Mouse (Mus musculus) kidney, embryonic 15.5 days (tissue): ENCODE results near the gene Acacb. TPM values are rescaled to one million over a fixed set of nuclear protein-coding genes. Genes with fewer than 3 reads are reported as not detected.

Experiments
- ATAC-seq: fragments of 200-750 bp; cut with Nextera tagmentation; replicated peaks from 2 replicates; pipeline ENCODE4 v1.8.0; 2017; ENCODE audit warnings: moderate TSS enrichment; ENCODE audit not compliant: low FRiP score
- H3K27ac ChIP-seq: fragments of 300-500 bp; sonication (generic); 2 replicates; pipeline ENCODE4 v1.5.1; 2015; ENCODE audit warnings: mild to moderate bottlenecking, inconsistent platforms
- H3K27me3 ChIP-seq: fragments of 300-500 bp; sonication (generic); 2 replicates; pipeline ENCODE4 v1.6.1; 2015; ENCODE audit warnings: inconsistent platforms
- H3K36me3 ChIP-seq: fragments of 300-500 bp; sonication (generic); 2 replicates; pipeline ENCODE4 v1.6.1; 2015; ENCODE audit warnings: inconsistent platforms
- H3K4me1 ChIP-seq: fragments of 300-500 bp; sonication (generic); 2 replicates; pipeline ENCODE4 v1.6.1; 2015; ENCODE audit warnings: inconsistent platforms
- H3K4me2 ChIP-seq: fragments of 300-500 bp; sonication (generic); 2 replicates; pipeline ENCODE4 v1.6.1; 2015; ENCODE audit warnings: moderate library complexity, mild to moderate bottlenecking, inconsistent platforms
- H3K4me3 ChIP-seq: fragments of 300-500 bp; sonication (generic); replicated peaks from 2 replicates; pipeline ENCODE4 v1.5.1; 2015; ENCODE audit warnings: mild to moderate bottlenecking, inconsistent platforms
- H3K9ac ChIP-seq: fragments of 300-500 bp; sonication (generic); 2 replicates; pipeline ENCODE4 v1.6.1; 2015; ENCODE audit warnings: mild to moderate bottlenecking, inconsistent platforms
- H3K9me3 ChIP-seq: fragments of 300-500 bp; sonication (generic); replicated peaks from 2 replicates; pipeline ENCODE4 v1.6.1; 2016; ENCODE audit warnings: inconsistent platforms
- WGBS: fragments of 180-500 bp; shearing (Covaris S2); methylation state at CpG from one replicate; pipeline ENCODE4 v1.1.7; 2015; ENCODE audit warnings: mixed read lengths; 5-methylcytosine and 5-hydroxymethylcytosine counted together
- polyA plus RNA-seq: library from polyadenylated mRNA; unstranded; fragments of >200 nt; fragmentation: Nextera tagmentation; extraction: Ambion mirVana; gene quantifications from 2 replicates; pipeline ENCODE4 v1.2.1, GENCODE M21; 2015

Acacb gene
- polyA plus RNA-seq, 1 experiment from 2014 or later = 4.1 TPM

GRCm38 (mm10) chr5:114248174-114248589, 101.8 kb downstream of the Acacb start:
- H3K4me3 ChIP-seq = peak overlapping the region; percentile 18
- WGBS = 9% methylated on average over 14 of the region's 14 CpGs

GRCm38 (mm10) chr5:114259495-114259894, 113.2 kb downstream of the Acacb start:
- ATAC-seq = no peak
- H3K36me3 ChIP-seq = no peaks in the 10 kb centered on the region
- no peaks in the 10 kb centered on the region for H3K27me3 ChIP-seq
- H3K9ac ChIP-seq = no peak overlapping the region
- no peak overlapping the region for H3K4me2 ChIP-seq
- no peak overlapping the region for H3K27ac ChIP-seq
- H3K9me3 ChIP-seq = no peaks in the 10 kb centered on the region
- no peak overlapping the region for H3K4me3 ChIP-seq
- H3K4me1 ChIP-seq = peaks cover 6% of the 10 kb centered on the region; the same call in 1 of the 2 replicates
- WGBS = 64% methylated on average over 10 of the region's 10 CpGs

More at GRCm38 (mm10) chr5:114248174-114248589, 101.8 kb downstream of the Acacb start:
- 0 out of 2 replicates have a peak, but pooled peaks cover 3% of the 10 kb centered on the region for H3K27me3 ChIP-seq
- H3K4me2 ChIP-seq = peak overlapping the region; percentile 54
- no peak overlapping the region for H3K27ac ChIP-seq
- no peaks in the 10 kb centered on the region for H3K36me3 ChIP-seq
- peak overlapping the region; percentile 18; the same call in 1 of the 2 replicates for H3K9ac ChIP-seq
- ATAC-seq = peak; percentile 55
- peaks cover 10% of the 10 kb centered on the region for H3K4me1 ChIP-seq
- H3K9me3 ChIP-seq = no peaks in the 10 kb centered on the region

GRCm38 (mm10) chr5:114261494-114261893, 115.2 kb downstream of the Acacb start:
- Histone ChIP-seq H3K4me2 (no peak overlapping the region), H3K9ac (no peak overlapping the region), H3K27me3 (no peaks in the 10 kb centered on the region), H3K4me1 (peaks cover 6% of the 10 kb centered on the region; the same call in 1 of the 2 replicates), H3K36me3 (no peaks in the 10 kb centered on the region), H3K4me3 (no peak overlapping the region), H3K9me3 (no peaks in the 10 kb centered on the region), H3K27ac (no peak overlapping the region)
- ATAC-seq = no peak

DNA sequence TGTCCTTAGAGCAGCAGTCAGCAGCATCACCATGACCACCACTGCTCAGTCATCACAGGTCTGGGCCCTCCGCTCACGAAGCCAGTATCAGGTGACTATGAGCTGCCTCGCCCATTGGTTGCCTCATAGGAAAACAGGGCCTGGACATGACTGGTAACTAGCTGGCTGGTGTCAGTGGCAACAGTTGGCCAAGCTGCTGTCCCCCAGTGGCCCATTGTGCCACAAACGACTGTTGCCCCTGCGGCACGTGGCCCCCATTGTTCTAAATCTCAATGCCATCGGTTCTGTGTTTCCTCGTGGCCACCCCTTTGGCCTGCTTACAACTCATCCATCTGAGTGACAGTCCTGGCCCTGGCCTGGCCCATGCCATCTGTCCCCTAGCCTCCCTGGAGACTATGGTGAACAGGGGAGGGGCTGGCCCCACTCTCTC, 117.7 kb downstream of the Acacb start:
- Histone ChIP-seq H3K9ac (no peak overlapping the region), H3K36me3 (no peaks in the 10 kb centered on the region), H3K27ac (no peak overlapping the region), H3K4me3 (no peak overlapping the region), H3K4me1 (peaks cover 4% of the 10 kb centered on the region; the same call in 1 of the 2 replicates), H3K4me2 (no peak overlapping the region), H3K27me3 (peaks cover 17% of the 10 kb centered on the region; the same call in 1 of the 2 replicates), H3K9me3 (no peaks in the 10 kb centered on the region)
- WGBS = 69% methylated on average over 8 of the region's 8 CpGs
- ATAC-seq = no peak

DNA sequence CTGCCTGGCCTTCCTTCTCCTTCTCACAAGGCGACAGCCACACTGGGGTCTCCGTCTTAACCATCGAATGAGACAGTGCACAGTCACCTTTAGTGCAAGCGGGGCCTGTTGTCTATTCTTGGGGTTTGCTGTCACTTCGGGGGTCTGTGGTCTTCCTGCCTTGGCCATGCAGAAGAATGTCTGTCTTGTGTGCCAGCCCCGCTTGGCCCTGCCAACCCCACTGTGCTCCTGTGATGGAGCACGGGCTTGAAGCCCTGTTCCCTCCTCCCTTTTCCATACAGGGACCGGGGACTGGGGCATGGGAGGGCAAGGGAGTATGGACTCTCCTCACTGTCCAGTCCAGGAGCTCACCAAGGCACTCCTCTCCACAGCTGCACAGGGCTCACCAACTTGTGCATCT, 118.5 kb downstream of the Acacb start:
- Histone ChIP-seq H3K9ac (no peak overlapping the region), H3K27ac (no peak overlapping the region), H3K4me3 (no peak overlapping the region), H3K36me3 (no peaks in the 10 kb centered on the region), H3K9me3 (no peaks in the 10 kb centered on the region), H3K27me3 (peaks cover 24% of the 10 kb centered on the region; the same call in 1 of the 2 replicates), H3K4me2 (no peak overlapping the region), H3K4me1 (peaks cover 11% of the 10 kb centered on the region)
- 87% methylated on average over 8 of the region's 8 CpGs for WGBS
- no peak for ATAC-seq

- Histone ChIP-seq H3K4me1 (peaks cover 25% of the 10 kb centered on the region), H3K4me3 (no peak overlapping the region), H3K9ac (no peak overlapping the region), H3K27ac (no peak overlapping the region), H3K36me3 (no peaks in the 10 kb centered on the region), H3K9me3 (no peaks in the 10 kb centered on the region), H3K27me3 (peaks cover 60% of the 10 kb centered on the region), H3K4me2 (no peak overlapping the region)
- ATAC-seq = no peak
- 32% methylated on average over 7 of the region's 7 CpGs for WGBS
These were observed 122.3 kb downstream of the Acacb start for GRCm38 (mm10) chr5:114268646-114269045.

DNA sequence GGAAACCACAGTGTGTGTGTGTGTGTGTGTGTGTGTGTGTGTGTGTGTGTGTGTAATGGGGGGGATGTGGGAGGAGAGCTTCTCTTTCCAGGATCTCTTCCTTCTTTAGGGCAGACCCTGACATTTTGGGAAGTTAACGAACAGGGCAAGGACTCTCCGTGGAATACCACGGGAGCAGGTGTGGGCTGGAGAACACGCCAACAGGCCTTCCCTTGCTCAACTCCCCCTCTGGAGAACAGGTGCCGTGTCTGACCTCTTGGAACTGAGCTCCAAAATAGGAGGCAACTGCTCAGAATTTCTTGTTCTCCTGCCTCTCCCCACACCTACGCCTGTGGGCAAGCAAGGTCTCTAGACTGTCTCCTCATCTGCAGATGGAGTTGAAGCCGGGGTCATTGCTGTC, 123.2 kb downstream of the Acacb start:
- H3K9ac ChIP-seq = no peak overlapping the region
- no peak overlapping the region for H3K4me2 ChIP-seq
- no peaks in the 10 kb centered on the region for H3K9me3 ChIP-seq
- H3K27me3 ChIP-seq = peaks cover 69% of the 10 kb centered on the region
- H3K27ac ChIP-seq = no peak overlapping the region
- no peak for ATAC-seq
- H3K4me3 ChIP-seq = no peak overlapping the region
- peaks cover 34% of the 10 kb centered on the region for H3K4me1 ChIP-seq
- H3K36me3 ChIP-seq = no peaks in the 10 kb centered on the region
- WGBS = 43% methylated on average over 7 of the region's 7 CpGs

GRCm38 (mm10) chr5:114269984-114270383, 123.6 kb downstream of the Acacb start:
- Histone ChIP-seq H3K9ac (no peak overlapping the region), H3K9me3 (no peaks in the 10 kb centered on the region), H3K36me3 (no peaks in the 10 kb centered on the region), H3K27me3 (peaks cover 74% of the 10 kb centered on the region), H3K4me1 (peaks cover 35% of the 10 kb centered on the region), H3K27ac (no peak overlapping the region), H3K4me2 (no peak overlapping the region), H3K4me3 (no peak overlapping the region)
- 12% methylated on average over 12 of the region's 12 CpGs for WGBS
- ATAC-seq = no peak

- Histone ChIP-seq H3K36me3 (no peaks in the 10 kb centered on the region), H3K9me3 (no peaks in the 10 kb centered on the region), H3K27ac (no peak within 1 kb of the TSS), H3K9ac (no peak within 1 kb of the TSS), H3K4me1 (peaks cover 30% of the 10 kb centered on the region), H3K4me3 (peak within 1 kb of the TSS; percentile 41), H3K4me2 (peak within 1 kb of the TSS; percentile 67), H3K27me3 (peaks cover 95% of the 10 kb centered on the region)
- under 1% methylated on average over 52 of the region's 56 CpGs for WGBS
- 0 out of 2 replicates have a peak, but pooled peaks have one; percentile 22 for ATAC-seq
These were observed 127.5 kb downstream of the Acacb start, which contains the start of gene Foxn4 for GRCm38 (mm10) chr5:114273693-114274402. Gene Foxn4 (minus strand): TSS chr5:114273807.

- no peak for ATAC-seq
- Histone ChIP-seq H3K9me3 (no peaks in the 10 kb centered on the region), H3K36me3 (no peaks in the 10 kb centered on the region), H3K4me2 (no peak overlapping the region), H3K4me1 (peaks cover 18% of the 10 kb centered on the region), H3K9ac (no peak overlapping the region), H3K27me3 (peaks cover 93% of the 10 kb centered on the region), H3K4me3 (no peak overlapping the region), H3K27ac (no peak overlapping the region)
- 17% methylated on average over 8 of the region's 8 CpGs for WGBS
These were observed 129.0 kb downstream of the Acacb start for GRCm38 (mm10) chr5:114275339-114275738.

- no peaks in the 10 kb centered on the region for H3K36me3 ChIP-seq
- 25% methylated on average over 16 of the region's 16 CpGs for WGBS
- H3K4me3 ChIP-seq = no peak overlapping the region
- H3K27ac ChIP-seq = no peak overlapping the region
- H3K4me2 ChIP-seq = no peak overlapping the region
- H3K9me3 ChIP-seq = no peaks in the 10 kb centered on the region
- H3K9ac ChIP-seq = no peak overlapping the region
- no peak for ATAC-seq
- peaks cover 89% of the 10 kb centered on the region for H3K27me3 ChIP-seq
- peaks cover 16% of the 10 kb centered on the region for H3K4me1 ChIP-seq
These were observed 129.7 kb downstream of the Acacb start for GRCm38 (mm10) chr5:114275991-114276390.

DNA sequence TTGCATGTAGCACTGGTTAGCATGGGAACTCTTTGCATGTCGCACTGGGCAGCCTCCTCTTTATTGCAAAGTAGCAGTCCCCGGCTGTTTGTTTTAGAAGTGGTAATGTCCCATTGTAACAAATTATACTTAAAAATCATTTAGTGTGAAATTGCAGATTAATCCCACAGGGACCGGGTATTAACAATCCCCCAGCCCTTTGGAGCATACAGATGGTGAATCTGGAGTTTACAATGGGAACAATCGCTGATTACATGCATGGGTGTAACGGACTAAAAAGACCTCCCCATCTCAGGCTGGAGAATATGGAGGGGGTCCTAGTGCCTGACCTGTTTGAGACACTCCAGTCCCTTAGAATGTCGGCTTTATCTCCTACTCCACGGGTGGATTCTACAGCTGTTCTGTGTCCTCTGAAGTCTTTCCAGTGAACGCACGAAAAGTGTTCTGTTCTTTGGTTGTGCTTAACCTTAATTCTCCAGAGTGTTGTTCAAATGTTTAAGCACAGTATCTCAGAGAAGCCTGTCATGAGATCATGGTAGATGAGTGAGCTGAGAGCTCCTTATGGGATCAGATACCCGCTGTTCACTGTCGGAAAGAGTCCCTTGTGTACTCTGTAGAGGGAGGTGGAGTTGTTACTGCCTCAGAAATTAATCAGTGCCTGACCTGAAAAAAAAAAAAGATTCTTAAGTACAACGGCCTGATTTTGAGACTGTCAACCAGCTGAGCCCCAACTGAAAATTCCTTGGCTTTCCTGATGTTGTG, 133.2 kb downstream of the Acacb start:
- Histone ChIP-seq H3K27ac (no peak overlapping the region), H3K4me1 (peaks cover under 1% of the 10 kb centered on the region; the same call in 1 of the 2 replicates), H3K4me2 (no peak overlapping the region), H3K9ac (no peak overlapping the region), H3K27me3 (peaks cover 53% of the 10 kb centered on the region), H3K36me3 (no peaks in the 10 kb centered on the region), H3K9me3 (no peaks in the 10 kb centered on the region), H3K4me3 (no peak overlapping the region)
- no peak for ATAC-seq
- WGBS = 54% methylated on average over 12 of the region's 12 CpGs
